Mouse (Mus musculus) brain, embryonic 14.5 days (tissue): ENCODE results near the gene Atp11a.

ENCODE experiments used
- CTCF ChIP-seq: fragments of 200-500 bp; IDR thresholded peaks from 2 replicates; pipeline ENCODE4 v1.5.1; 2012; ENCODE audit warnings: inconsistent platforms, mild to moderate bottlenecking, moderate library complexity, borderline replicate concordance; ENCODE audit not compliant: insufficient read depth, insufficient read length; ENCODE audit errors: extremely low read depth
- POLR2A ChIP-seq: fragments of 200-500 bp; IDR thresholded peaks from 2 replicates; pipeline ENCODE4 v1.6.1; 2012; ENCODE audit warnings: mild to moderate bottlenecking, inconsistent platforms, borderline replicate concordance; ENCODE audit not compliant: poor library complexity, insufficient read depth, insufficient read length, severe bottlenecking; ENCODE audit errors: extremely low read depth

- no peak for TF ChIP-seq CTCF
- TF ChIP-seq POLR2A = no peak
Measured at GRCm38 (mm10) chr8:12825236-12825635, 68.4 kb downstream of the Atp11a start.
